Mouse (Mus musculus): ENCODE results near the gene Fam186b.

- no peak for TF ChIP-seq EP300 (IDR thresholded peaks at IDR 0.05; ENCODE audit: insufficient read depth, low read depth, low read length)
- no peak for TF ChIP-seq CTCF (IDR thresholded peaks at IDR 0.05)
- TF ChIP-seq POLR2A (IDR thresholded peaks at IDR 0.05; ENCODE audit: insufficient read depth, low read depth, low read length): no peak
Measured at GRCm38 (mm10) chr15:99294287-99294686, 1.4 kb downstream of the Fam186b start.
